Mouse (Mus musculus): ENCODE data around the gene Spag17. TPM values are rescaled to one million over a fixed set of nuclear protein-coding genes. Genes with fewer than 3 reads are reported as not detected.

Gene Spag17
- polyA plus RNA-seq, 1 experiment = not detected

DNA sequence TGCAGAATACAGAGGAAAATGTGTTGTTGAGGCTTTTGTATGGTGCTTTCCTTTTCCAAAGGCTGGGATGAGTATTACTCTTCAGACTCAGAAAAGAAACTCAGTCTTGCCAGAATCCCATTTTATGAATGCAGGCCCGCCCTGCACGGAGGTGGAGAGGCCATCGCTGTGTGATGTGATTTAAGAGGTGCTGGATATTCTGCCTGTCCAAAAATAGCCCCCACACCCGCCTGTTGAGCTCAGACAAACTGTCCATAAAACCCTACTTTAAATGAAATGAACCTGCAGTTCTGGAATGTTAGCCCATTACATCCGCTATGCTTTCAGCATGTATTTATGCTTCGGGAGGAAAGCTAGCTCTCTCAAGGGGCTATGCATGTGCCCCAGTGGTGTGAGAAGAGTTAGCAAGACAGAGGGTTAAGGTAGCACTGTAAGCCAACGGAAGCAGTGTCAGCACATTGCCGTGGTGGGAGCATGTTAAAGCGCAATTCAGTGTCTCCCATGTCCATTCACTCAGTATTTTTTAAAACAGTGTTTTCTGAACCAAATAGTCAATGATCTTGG lies 68.9 kb downstream of the Spag17 start:
- Histone ChIP-seq H3K4me2 (ENCODE audit: low read depth) (no peak overlapping the region), H3K4me3 (no peak overlapping the region), H3K79me2 (ENCODE audit: control insufficient read depth, insufficient read depth) (no peaks in the 10 kb centered on the region), H3ac (ENCODE audit: control insufficient read depth, insufficient read length) (no peak overlapping the region), H3K27me3 (ENCODE audit: control insufficient read depth, insufficient read depth, insufficient read length) (peaks cover 4% of the 10 kb centered on the region), H3K36me3 (ENCODE audit: control insufficient read depth, insufficient read depth) (no peaks in the 10 kb centered on the region)
- TF ChIP-seq MAX (IDR thresholded peaks at IDR 0.05; ENCODE audit: low read depth) (no peak), CEBPB (IDR thresholded peaks at IDR 0.05; ENCODE audit: insufficient read depth, poor library complexity, severe bottlenecking) (no peak), POLR2A (IDR thresholded peaks at IDR 0.05; ENCODE audit: insufficient read length, low read depth) (no peak)

DNA sequence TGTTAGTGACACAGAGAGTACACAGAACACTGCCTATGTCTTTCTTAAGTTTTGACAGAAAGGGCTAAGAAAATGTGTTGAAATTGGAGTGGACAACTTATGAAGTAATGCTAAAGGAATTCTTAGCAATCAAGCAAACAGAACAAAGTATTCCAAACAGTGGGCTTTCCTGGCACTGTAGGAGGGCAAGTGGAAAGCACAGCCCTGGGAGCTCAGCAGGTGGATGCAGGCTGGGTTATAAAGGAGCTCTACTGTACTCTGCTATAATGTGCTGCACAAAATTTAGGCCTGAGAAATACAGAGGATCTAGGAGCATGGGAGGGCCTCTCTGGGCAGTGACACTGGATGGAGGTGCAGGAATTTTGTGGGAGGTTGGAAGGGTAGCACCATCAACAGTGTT lies 71.3 kb downstream of the Spag17 start:
- TF ChIP-seq REST (IDR thresholded peaks at IDR 0.05; ENCODE audit: insufficient read depth, insufficient read length) = no peak
- H3K36me3 ChIP-seq (ENCODE audit: control insufficient read depth, insufficient read depth) = no peaks in the 10 kb centered on the region
- H3K4me2 ChIP-seq (ENCODE audit: low read depth) = no peak overlapping the region
- no peak overlapping the region for H3K4me3 ChIP-seq
- H3K27me3 ChIP-seq (ENCODE audit: control insufficient read depth, insufficient read depth, insufficient read length) = peaks cover 4% of the 10 kb centered on the region
- H3ac ChIP-seq (ENCODE audit: control insufficient read depth, insufficient read length) = no peak overlapping the region
- H3K79me2 ChIP-seq (ENCODE audit: control insufficient read depth, insufficient read depth) = no peaks in the 10 kb centered on the region

DNA sequence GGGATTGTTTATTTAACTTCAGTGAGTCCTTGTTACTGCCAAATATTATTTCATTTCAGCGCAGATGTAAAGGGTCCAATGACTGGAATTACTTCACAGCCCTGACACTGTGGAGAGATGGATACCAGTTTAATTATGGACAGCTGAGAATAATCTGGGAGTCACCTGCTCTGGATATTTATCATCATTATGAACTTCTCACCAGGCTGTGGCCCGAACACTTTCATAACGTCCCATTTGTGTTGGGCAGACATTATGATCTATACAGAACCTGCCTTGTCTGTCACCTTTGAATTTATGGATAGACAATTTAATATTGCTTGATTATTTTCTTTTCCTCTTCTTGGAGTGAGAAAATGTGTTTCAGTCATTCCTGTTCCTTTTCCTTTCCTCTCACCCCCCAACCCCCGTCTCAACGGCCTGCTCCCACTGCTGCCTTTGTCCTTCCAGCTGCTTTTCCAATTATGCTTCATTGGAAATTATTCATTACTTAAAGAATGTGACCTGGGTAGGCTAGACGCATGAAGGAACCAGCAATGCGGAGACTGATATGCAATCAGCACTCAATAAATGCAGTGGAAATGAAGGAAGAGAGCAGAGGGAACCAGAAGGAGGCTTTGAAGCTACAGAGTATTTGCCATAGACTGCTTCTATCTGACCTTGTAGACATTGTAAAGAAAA lies 74.7 kb downstream of the Spag17 start:
- TF ChIP-seq TCF12 (IDR thresholded peaks at IDR 0.05; ENCODE audit: insufficient read depth, poor library complexity, severe bottlenecking) = no peak
- no peak for TF ChIP-seq USF1 (IDR thresholded peaks at IDR 0.05; ENCODE audit: low read depth)
- TF ChIP-seq MYOG (IDR thresholded peaks at IDR 0.05; ENCODE audit: control insufficient read depth in 1 of 3, insufficient read depth in 1 of 3, insufficient read length in 2 of 3, low read depth in 2 of 3) = no peak
- no peak for TF ChIP-seq MAX (IDR thresholded peaks at IDR 0.05; ENCODE audit: low read depth)
- TF ChIP-seq CEBPB (IDR thresholded peaks at IDR 0.05; ENCODE audit: insufficient read depth, poor library complexity, severe bottlenecking) = no peak
- no peak for TF ChIP-seq E2F4 (IDR thresholded peaks at IDR 0.05; ENCODE audit: insufficient read depth)
- TF ChIP-seq POLR2AphosphoS2 (IDR thresholded peaks at IDR 0.05; ENCODE audit: insufficient read length, low read depth) = no peak

DNA sequence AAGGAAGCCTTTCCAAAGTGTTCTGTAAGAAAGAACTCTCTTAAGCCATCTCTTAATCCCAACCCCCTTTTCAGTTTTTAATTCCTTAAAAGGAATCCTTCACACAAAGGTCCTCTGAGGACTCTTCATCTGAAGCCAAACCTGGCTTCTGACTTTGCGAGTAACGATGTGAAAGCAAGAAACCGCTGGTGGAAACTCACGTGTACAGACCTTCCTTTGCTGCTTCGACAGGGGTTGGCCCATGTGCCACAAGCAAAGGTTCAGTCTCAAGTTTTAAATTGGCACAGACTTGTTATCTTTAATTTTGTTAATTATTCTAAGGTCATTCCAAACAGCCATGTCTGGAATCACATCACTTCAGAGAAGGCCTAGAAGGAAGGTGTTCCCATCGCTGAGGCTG lies 79.1 kb downstream of the Spag17 start:
- H3K4me2 ChIP-seq (ENCODE audit: low read depth) = no peak overlapping the region
- H3K36me3 ChIP-seq (ENCODE audit: control insufficient read depth, insufficient read depth) = no peaks in the 10 kb centered on the region
- no peaks in the 10 kb centered on the region for H3K27me3 ChIP-seq (ENCODE audit: control insufficient read depth, insufficient read depth, insufficient read length)
- H3ac ChIP-seq (ENCODE audit: control insufficient read depth, insufficient read length) = no peak overlapping the region
- TF ChIP-seq MAX (IDR thresholded peaks at IDR 0.05; ENCODE audit: low read depth) (no peak), TCF12 (IDR thresholded peaks at IDR 0.05; ENCODE audit: insufficient read depth, poor library complexity, severe bottlenecking) (no peak), MYOD1 (IDR thresholded peaks at IDR 0.05; ENCODE audit: control insufficient read depth in 1 of 3, insufficient read length in 2 of 3, low read depth in 2 of 3) (no peak), USF1 (IDR thresholded peaks at IDR 0.05; ENCODE audit: low read depth) (no peak), MYOG (IDR thresholded peaks at IDR 0.05; ENCODE audit: control insufficient read depth in 1 of 3, insufficient read depth in 1 of 3, insufficient read length in 2 of 3, low read depth in 2 of 3) (no peak), CEBPB (IDR thresholded peaks at IDR 0.05; ENCODE audit: insufficient read depth, poor library complexity, severe bottlenecking) (no peak), SRF (IDR thresholded peaks at IDR 0.05; ENCODE audit: control insufficient read depth, insufficient read length, low read depth) (no peak), REST (IDR thresholded peaks at IDR 0.05; ENCODE audit: insufficient read depth, insufficient read length) (no peak), POLR2A (IDR thresholded peaks at IDR 0.05; ENCODE audit: insufficient read length, low read depth) (no peak), POLR2AphosphoS2 (IDR thresholded peaks at IDR 0.05; ENCODE audit: insufficient read length, low read depth) (no peak), TCF3 (IDR thresholded peaks at IDR 0.05; ENCODE audit: insufficient read length, low read depth) (no peak), E2F4 (IDR thresholded peaks at IDR 0.05; ENCODE audit: insufficient read depth) (no peak)
- H3K79me2 ChIP-seq (ENCODE audit: control insufficient read depth, insufficient read depth) = no peaks in the 10 kb centered on the region
- H3K4me3 ChIP-seq = no peak overlapping the region

More for the DNA sequence above, 74.7 kb downstream of the Spag17 start:
- Histone ChIP-seq H3K4me2 (ENCODE audit: low read depth) (no peak overlapping the region), H3ac (ENCODE audit: control insufficient read depth, insufficient read length) (no peak overlapping the region), H3K36me3 (ENCODE audit: control insufficient read depth, insufficient read depth) (no peaks in the 10 kb centered on the region), H3K79me2 (ENCODE audit: control insufficient read depth, insufficient read depth) (no peaks in the 10 kb centered on the region), H3K27me3 (ENCODE audit: control insufficient read depth, insufficient read depth, insufficient read length) (no peaks in the 10 kb centered on the region), H3K4me3 (no peak overlapping the region)

DNA sequence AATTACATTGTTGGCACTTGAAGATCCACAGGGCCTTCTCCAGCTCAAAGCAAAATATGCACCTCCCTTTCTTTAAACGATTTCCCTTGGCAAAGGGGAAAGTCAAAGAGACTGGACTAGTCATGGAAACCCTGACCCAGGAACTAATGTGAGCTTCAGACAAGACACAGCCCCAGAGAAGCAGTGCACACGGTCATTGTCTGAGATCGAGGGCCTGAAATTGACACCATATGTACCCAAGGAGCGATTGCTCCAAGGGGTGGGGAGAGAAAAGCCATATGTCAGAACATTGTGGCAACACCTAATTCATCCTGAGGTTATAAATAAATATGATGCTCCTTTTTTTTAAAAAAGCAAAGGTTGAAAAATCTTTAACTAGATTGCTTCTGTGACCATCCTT lies 80.7 kb downstream of the Spag17 start:
- Histone ChIP-seq H3ac (ENCODE audit: control insufficient read depth, insufficient read length) (no peak overlapping the region), H3K36me3 (ENCODE audit: control insufficient read depth, insufficient read depth) (no peaks in the 10 kb centered on the region), H3K4me2 (ENCODE audit: low read depth) (no peak overlapping the region), H3K27me3 (ENCODE audit: control insufficient read depth, insufficient read depth, insufficient read length) (no peaks in the 10 kb centered on the region), H3K79me2 (ENCODE audit: control insufficient read depth, insufficient read depth) (no peaks in the 10 kb centered on the region), H3K4me3 (no peak overlapping the region)
- TF ChIP-seq USF1 (IDR thresholded peaks at IDR 0.05; ENCODE audit: low read depth) (no peak), MYOD1 (IDR thresholded peaks at IDR 0.05; ENCODE audit: control insufficient read depth in 1 of 3, insufficient read length in 2 of 3, low read depth in 2 of 3) (no peak), TCF12 (IDR thresholded peaks at IDR 0.05; ENCODE audit: insufficient read depth, poor library complexity, severe bottlenecking) (no peak), CEBPB (IDR thresholded peaks at IDR 0.05; ENCODE audit: insufficient read depth, poor library complexity, severe bottlenecking) (no peak), TCF3 (IDR thresholded peaks at IDR 0.05; ENCODE audit: insufficient read length, low read depth) (no peak), REST (IDR thresholded peaks at IDR 0.05; ENCODE audit: insufficient read depth, insufficient read length) (no peak), E2F4 (IDR thresholded peaks at IDR 0.05; ENCODE audit: insufficient read depth) (no peak), MYOG (IDR thresholded peaks at IDR 0.05; ENCODE audit: control insufficient read depth in 1 of 3, insufficient read depth in 1 of 3, insufficient read length in 2 of 3, low read depth in 2 of 3) (no peak), POLR2AphosphoS2 (IDR thresholded peaks at IDR 0.05; ENCODE audit: insufficient read length, low read depth) (no peak), SRF (IDR thresholded peaks at IDR 0.05; ENCODE audit: control insufficient read depth, insufficient read length, low read depth) (no peak), MAX (IDR thresholded peaks at IDR 0.05; ENCODE audit: low read depth) (no peak), POLR2A (IDR thresholded peaks at IDR 0.05; ENCODE audit: insufficient read length, low read depth) (no peak)

All from myocyte (in vitro differentiated cells).